ENCODE assay signal across 8 mouse cellular contexts in the genomic region with DNA sequence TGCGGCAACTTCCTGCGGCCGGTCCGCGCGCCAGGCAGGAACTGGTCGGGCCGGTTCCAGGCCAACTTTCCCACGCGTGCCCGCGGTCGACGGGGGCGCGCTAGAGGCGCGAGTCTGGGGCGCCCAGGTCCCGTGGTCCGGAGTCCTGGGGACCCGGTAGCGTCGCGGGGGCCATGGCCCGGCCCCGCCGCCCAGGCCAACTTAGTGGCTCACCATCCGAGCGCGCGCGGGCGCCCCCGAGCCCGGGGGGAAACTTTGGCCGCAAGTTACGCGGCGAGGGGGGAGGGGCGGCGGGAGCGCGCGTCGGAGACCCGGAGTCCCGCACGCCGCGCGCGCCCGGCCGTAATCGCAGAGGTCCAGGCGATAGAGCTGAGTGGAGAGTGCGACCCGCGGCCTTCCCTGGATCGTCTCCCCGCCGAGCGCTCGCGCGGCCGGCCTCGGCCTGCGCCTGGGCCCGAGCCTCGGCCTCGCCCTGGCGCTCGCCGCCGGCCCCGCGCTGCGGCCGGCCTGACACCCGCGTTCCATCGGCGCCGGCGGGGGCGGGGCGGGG. TPM values are rescaled to one million over a fixed set of nuclear protein-coding genes. Genes with fewer than 3 reads are reported as not detected.
A peak's percentile ranks its signal among the peaks of the same experiment; 100 is the strongest.
DNase-seq lines count a peak whose midpoint lies in the region; ATAC-seq lines count a peak whose summit lies in the region.

A gene (minus strand): TSS at position 540 of the 550 bp plus-strand sequence.

- WGBS in midbrain, embryonic 16.5 days = 1% methylated on average over 75 of the region's 89 CpGs

- DNase-seq in left cerebral cortex, adult 18-20 months (ENCODE audit: low spot score in 2 of 2) = no peak
- DNase-seq in left cerebral cortex, adult 9 months (ENCODE audit: low spot score in 2 of 2) = no peak
- peak; percentile 90 for DNase-seq in embryo, embryonic 11 days
- peak; percentile 65 for DNase-seq in heart, adult 8-10 months (ENCODE audit: low spot score)
- DNase-seq in kidney, adult 9 months = peak; percentile 75
- DNase-seq in liver = peak; percentile 66
- DNase-seq in thymus, postnatal 0 days (ENCODE audit: low spot score) = peak; percentile 35

- H3K4me2 ChIP-seq in midbrain, embryonic 16.5 days (ENCODE audit: low read length) = peak within 1 kb of the TSS; percentile 99

- no peaks in the 10 kb centered on the region for H3K27me3 ChIP-seq in midbrain, embryonic 16.5 days (ENCODE audit: control insufficient read depth, insufficient read depth, low read depth, low read length)

- peak within 1 kb of the TSS; percentile 72 for H3K4me3 ChIP-seq in midbrain, embryonic 16.5 days (ENCODE audit: low read depth, low read length)

- peak; percentile 54 for ATAC-seq in midbrain, embryonic 16.5 days

- H3K9ac ChIP-seq in midbrain, embryonic 16.5 days (ENCODE audit: low read depth, low read length) = peak within 1 kb of the TSS; percentile 86

- peak within 1 kb of the TSS; percentile 78 for H3K27ac ChIP-seq in midbrain, embryonic 16.5 days (ENCODE audit: low read length)

- H3K4me1 ChIP-seq in midbrain, embryonic 16.5 days (ENCODE audit: control insufficient read depth, insufficient read depth, low read length) = peaks cover 27% of the 10 kb centered on the region

- H3K36me3 ChIP-seq in midbrain, embryonic 16.5 days (ENCODE audit: control insufficient read depth, insufficient read depth, low read length) = no peaks in the 10 kb centered on the region

- no peaks in the 10 kb centered on the region for H3K9me3 ChIP-seq in midbrain, embryonic 16.5 days (replicated peaks; ENCODE audit: control insufficient read depth, low read length, poor library complexity, severe bottlenecking)

RNA-seq across cellular contexts. Expression of the gene that starts here (rescaled TPM):
- total RNA-seq in left cerebral cortex, adult 18-20 months (2021) = 10 to 100 TPM; 42.6 to 46.2 TPM
- 10 to 100 TPM; 44.3 to 52.2 (median 46.2) TPM for total RNA-seq in heart, adult 8-10 months (2022)
- 19.8 and 20.1 TPM in 2 replicates for polyA plus RNA-seq in midbrain, embryonic 16.5 days (2015; fragmentation: Nextera tagmentation; extraction: Ambion mirVana)
- polyA plus RNA-seq in thymus, postnatal 0 days (2015; fragmentation: Nextera tagmentation; extraction: Ambion mirVana) = 17.7 and 18.4 TPM in 2 replicates

Comparison
In these comparisons a context has a peak if more than half of its experiments do, and no peak if none do; other contexts are left out.
1. DNase-seq: peak in embryo, embryonic 11 days (single experiment), heart, adult 8-10 months (single experiment), kidney, adult 9 months (single experiment), liver (single experiment) and thymus, postnatal 0 days (single experiment); none in left cerebral cortex, adult 18-20 months (0 of 2) and left cerebral cortex, adult 9 months (0 of 2).